Mouse (Mus musculus): ENCODE data around the gene Brpf3. TPM values are rescaled to one million over a fixed set of nuclear protein-coding genes. Genes with fewer than 3 reads are reported as not detected.
A peak's percentile ranks its signal among the peaks of the same experiment; 100 is the strongest.

The Brpf3 gene
- polyA plus RNA-seq (2014; fragmentation: Nextera tagmentation; extraction: Ambion mirVana): 5.0 and 5.4 TPM in 2 replicates

GRCm38 (mm10) chr17:28800671-28801412, at the start of gene Brpf3:
Gene Brpf3 (plus strand): TSS chr17:28801090.
- under 1% methylated on average over 63 of the region's 99 CpGs for WGBS
- peaks cover 2% of the 10 kb centered on the region; the same call in 1 of the 2 replicates for H3K36me3 ChIP-seq (ENCODE audit: control insufficient read depth, insufficient read depth, low read length)
- no peaks in the 10 kb centered on the region for H3K27me3 ChIP-seq (replicated peaks; ENCODE audit: control insufficient read depth, insufficient read depth, low read length)

GRCm38 (mm10) chr17:28756447-28756846, 44.4 kb upstream of the Brpf3 start:
- no peak overlapping the region for H3K9ac ChIP-seq (ENCODE audit: low read length)
- WGBS: 66% methylated on average over 5 of the region's 5 CpGs
- ATAC-seq (no peak), DNase-seq (ENCODE audit: low spot score) (no peak)
- no peak overlapping the region for H3K27ac ChIP-seq (ENCODE audit: low read depth, low read length)
- H3K4me2 ChIP-seq (ENCODE audit: low read length): no peak overlapping the region
- no peaks in the 10 kb centered on the region for H3K27me3 ChIP-seq (replicated peaks; ENCODE audit: control insufficient read depth, insufficient read depth, low read length)
- H3K4me1 ChIP-seq (ENCODE audit: control insufficient read depth, insufficient read depth, low read length): no peaks in the 10 kb centered on the region
- no peaks in the 10 kb centered on the region for H3K9me3 ChIP-seq (replicated peaks; ENCODE audit: control insufficient read depth, low read length)
- no peaks in the 10 kb centered on the region for H3K36me3 ChIP-seq (ENCODE audit: control insufficient read depth, insufficient read depth, low read length)
- no peak overlapping the region for H3K4me3 ChIP-seq (ENCODE audit: low read depth, low read length)

More at GRCm38 (mm10) chr17:28800671-28801412, at the start of gene Brpf3:
- ATAC-seq (peak; percentile 68), DNase-seq (ENCODE audit: low spot score) (peak; percentile 77)
- Histone ChIP-seq H3K4me3 (ENCODE audit: low read depth, low read length) (peak within 1 kb of the TSS; percentile 79), H3K9me3 (replicated peaks; ENCODE audit: control insufficient read depth, low read length) (no peaks in the 10 kb centered on the region), H3K9ac (ENCODE audit: low read length) (peak within 1 kb of the TSS; percentile 99), H3K4me2 (ENCODE audit: low read length) (peak within 1 kb of the TSS; percentile 98), H3K27ac (ENCODE audit: low read depth, low read length) (peak within 1 kb of the TSS; percentile 100), H3K4me1 (ENCODE audit: control insufficient read depth, insufficient read depth, low read length) (peaks cover 16% of the 10 kb centered on the region; the same call in 1 of the 2 replicates)

- Histone ChIP-seq H3K9ac (ENCODE audit: low read length) (no peak overlapping the region), H3K36me3 (ENCODE audit: control insufficient read depth, insufficient read depth, low read length) (no peaks in the 10 kb centered on the region), H3K4me1 (ENCODE audit: control insufficient read depth, insufficient read depth, low read length) (no peaks in the 10 kb centered on the region), H3K4me3 (ENCODE audit: low read depth, low read length) (no peak overlapping the region), H3K4me2 (ENCODE audit: low read length) (no peak overlapping the region), H3K27me3 (replicated peaks; ENCODE audit: control insufficient read depth, insufficient read depth, low read length) (no peaks in the 10 kb centered on the region), H3K27ac (ENCODE audit: low read depth, low read length) (no peak overlapping the region), H3K9me3 (replicated peaks; ENCODE audit: control insufficient read depth, low read length) (no peaks in the 10 kb centered on the region)
- 78% methylated on average over 2 of the region's 2 CpGs for WGBS
- ATAC-seq: no peak
- DNase-seq (ENCODE audit: low spot score): no peak
Measured at GRCm38 (mm10) chr17:28757470-28757869, 43.4 kb upstream of the Brpf3 start.

- 79% methylated on average over 8 of the region's 8 CpGs for WGBS
- no peak for DNase-seq (ENCODE audit: low spot score)
- Histone ChIP-seq H3K9me3 (replicated peaks; ENCODE audit: control insufficient read depth, low read length) (no peaks in the 10 kb centered on the region), H3K4me2 (ENCODE audit: low read length) (no peak overlapping the region), H3K27me3 (replicated peaks; ENCODE audit: control insufficient read depth, insufficient read depth, low read length) (no peaks in the 10 kb centered on the region), H3K27ac (ENCODE audit: low read depth, low read length) (no peak overlapping the region), H3K4me3 (ENCODE audit: low read depth, low read length) (no peak overlapping the region), H3K9ac (ENCODE audit: low read length) (no peak overlapping the region), H3K36me3 (ENCODE audit: control insufficient read depth, insufficient read depth, low read length) (no peaks in the 10 kb centered on the region), H3K4me1 (ENCODE audit: control insufficient read depth, insufficient read depth, low read length) (no peaks in the 10 kb centered on the region)
- ATAC-seq: no peak
Measured at GRCm38 (mm10) chr17:28760736-28761312, 40.1 kb upstream of the Brpf3 start.

GRCm38 (mm10) chr17:28761871-28762270, 39.0 kb upstream of the Brpf3 start:
- H3K36me3 ChIP-seq (ENCODE audit: control insufficient read depth, insufficient read depth, low read length): no peaks in the 10 kb centered on the region
- H3K9ac ChIP-seq (ENCODE audit: low read length): no peak overlapping the region
- H3K27me3 ChIP-seq (replicated peaks; ENCODE audit: control insufficient read depth, insufficient read depth, low read length): no peaks in the 10 kb centered on the region
- DNase-seq (ENCODE audit: low spot score): peak; percentile 55
- ATAC-seq: no peak
- H3K9me3 ChIP-seq (replicated peaks; ENCODE audit: control insufficient read depth, low read length): no peaks in the 10 kb centered on the region
- WGBS: 16% methylated on average over 3 of the region's 3 CpGs
- H3K4me1 ChIP-seq (ENCODE audit: control insufficient read depth, insufficient read depth, low read length): no peaks in the 10 kb centered on the region
- no peak overlapping the region for H3K4me3 ChIP-seq (ENCODE audit: low read depth, low read length)
- no peak overlapping the region for H3K27ac ChIP-seq (ENCODE audit: low read depth, low read length)
- no peak overlapping the region for H3K4me2 ChIP-seq (ENCODE audit: low read length)

GRCm38 (mm10) chr17:28766203-28766602, 34.7 kb upstream of the Brpf3 start:
- WGBS: 70% methylated on average over 3 of the region's 3 CpGs
- H3K4me3 ChIP-seq (ENCODE audit: low read depth, low read length): no peak overlapping the region
- no peak for DNase-seq (ENCODE audit: low spot score)

GRCm38 (mm10) chr17:28766781-28767515, 33.9 kb upstream of the Brpf3 start:
- H3K4me3 ChIP-seq (ENCODE audit: low read depth, low read length): no peak overlapping the region
- H3K9ac ChIP-seq (ENCODE audit: low read length): no peak overlapping the region
- H3K9me3 ChIP-seq (replicated peaks; ENCODE audit: control insufficient read depth, low read length): no peaks in the 10 kb centered on the region
- H3K4me1 ChIP-seq (ENCODE audit: control insufficient read depth, insufficient read depth, low read length): peaks cover 5% of the 10 kb centered on the region
- no peak overlapping the region for H3K4me2 ChIP-seq (ENCODE audit: low read length)
- H3K27ac ChIP-seq (ENCODE audit: low read depth, low read length): no peak overlapping the region
- no peaks in the 10 kb centered on the region for H3K36me3 ChIP-seq (ENCODE audit: control insufficient read depth, insufficient read depth, low read length)
- WGBS: 76% methylated on average over 11 of the region's 11 CpGs
- ATAC-seq (no peak), DNase-seq (ENCODE audit: low spot score) (no peak)
- H3K27me3 ChIP-seq (replicated peaks; ENCODE audit: control insufficient read depth, insufficient read depth, low read length): peaks cover 28% of the 10 kb centered on the region

More at GRCm38 (mm10) chr17:28766203-28766602, 34.7 kb upstream of the Brpf3 start:
- no peaks in the 10 kb centered on the region for H3K9me3 ChIP-seq (replicated peaks; ENCODE audit: control insufficient read depth, low read length)
- ATAC-seq: no peak
- H3K4me1 ChIP-seq (ENCODE audit: control insufficient read depth, insufficient read depth, low read length): peaks cover 5% of the 10 kb centered on the region
- no peak overlapping the region for H3K4me2 ChIP-seq (ENCODE audit: low read length)
- peaks cover 28% of the 10 kb centered on the region for H3K27me3 ChIP-seq (replicated peaks; ENCODE audit: control insufficient read depth, insufficient read depth, low read length)
- H3K9ac ChIP-seq (ENCODE audit: low read length): no peak overlapping the region
- no peak overlapping the region for H3K27ac ChIP-seq (ENCODE audit: low read depth, low read length)
- no peaks in the 10 kb centered on the region for H3K36me3 ChIP-seq (ENCODE audit: control insufficient read depth, insufficient read depth, low read length)

GRCm38 (mm10) chr17:28769121-28769874, 31.6 kb upstream of the Brpf3 start, which contains the start of gene Mapk13:
Gene Mapk13 (plus strand): TSS chr17:28769297.
- peaks cover 5% of the 10 kb centered on the region for H3K4me1 ChIP-seq (ENCODE audit: control insufficient read depth, insufficient read depth, low read length)
- H3K4me2 ChIP-seq (ENCODE audit: low read length): peak within 1 kb of the TSS; percentile 58
- no peak within 1 kb of the TSS for H3K27ac ChIP-seq (ENCODE audit: low read depth, low read length)
- peaks cover 28% of the 10 kb centered on the region for H3K27me3 ChIP-seq (replicated peaks; ENCODE audit: control insufficient read depth, insufficient read depth, low read length)
- no peak for ATAC-seq
- peak within 1 kb of the TSS; percentile 40; the same call in 1 of the 2 replicates for H3K9ac ChIP-seq (ENCODE audit: low read length)
- H3K36me3 ChIP-seq (ENCODE audit: control insufficient read depth, insufficient read depth, low read length): no peaks in the 10 kb centered on the region
- H3K9me3 ChIP-seq (replicated peaks; ENCODE audit: control insufficient read depth, low read length): no peaks in the 10 kb centered on the region
- H3K4me3 ChIP-seq (ENCODE audit: low read depth, low read length): peak within 1 kb of the TSS; percentile 25
- WGBS: under 1% methylated on average over 58 of the region's 58 CpGs
- no peak for DNase-seq (ENCODE audit: low spot score)
